Mouse (Mus musculus): Measurements from ENCODE around the gene Haus3. TPM values are rescaled to one million over a fixed set of nuclear protein-coding genes. Genes with fewer than 3 reads are reported as not detected.

Haus3 gene
- total and polyA plus RNA-seq, 2 experiments from 2014 or later, result 7.6 to 10.3 TPM

- Histone ChIP-seq H3K9me3 (ENCODE audit: low read length) (no peaks in the 10 kb centered on the region), H3K27ac (ENCODE audit: low read depth, low read length) (no peak overlapping the region), H3K27me3 (ENCODE audit: insufficient read depth, low read length) (no peaks in the 10 kb centered on the region), H3K4me1 (ENCODE audit: insufficient read depth, low read length) (peaks cover 43% of the 10 kb centered on the region), H3K9ac (replicated peaks; ENCODE audit: low read length, poor library complexity, severe bottlenecking) (peak overlapping the region; percentile 91; the same call in 1 of the 2 replicates), H3K36me3 (ENCODE audit: insufficient read depth, low read length) (peaks cover 16% of the 10 kb centered on the region; the same call in 1 of the 2 replicates), H3K4me2 (ENCODE audit: low read depth, low read length, poor library complexity, severe bottlenecking) (peak overlapping the region; percentile 97), H3K4me3 (ENCODE audit: low read depth, low read length) (peak overlapping the region; percentile 93)
- no peak for TF ChIP-seq CTCF (IDR thresholded peaks at IDR 0.05)
- ATAC-seq (ENCODE audit: low FRiP score) (no peak), DNase-seq (ENCODE audit: low spot score) (no peak)
Measured at GRCm38 (mm10) chr5:34185791-34186190, 16.5 kb upstream of the Haus3 start.

- Histone ChIP-seq H3K36me3 (ENCODE audit: insufficient read depth, low read length) (peaks cover 16% of the 10 kb centered on the region; the same call in 1 of the 2 replicates), H3K4me3 (ENCODE audit: low read depth, low read length) (peak overlapping the region; percentile 3; the same call in 1 of the 2 replicates), H3K9me3 (ENCODE audit: low read length) (no peaks in the 10 kb centered on the region), H3K4me2 (ENCODE audit: low read depth, low read length, poor library complexity, severe bottlenecking) (peak overlapping the region; percentile 97), H3K27me3 (ENCODE audit: insufficient read depth, low read length) (no peaks in the 10 kb centered on the region), H3K9ac (replicated peaks; ENCODE audit: low read length, poor library complexity, severe bottlenecking) (0 out of 2 replicates have a peak overlapping the region, but pooled peaks have one; percentile 91), H3K27ac (ENCODE audit: low read depth, low read length) (no peak overlapping the region), H3K4me1 (ENCODE audit: insufficient read depth, low read length) (peaks cover 43% of the 10 kb centered on the region)
- WGBS, result 80% methylated on average over 1 of the region's 1 CpGs
- DNase-seq (ENCODE audit: low spot score), result no peak
- no peak for ATAC-seq (ENCODE audit: low FRiP score)
- TF ChIP-seq CTCF (IDR thresholded peaks at IDR 0.05), result no peak
Measured at GRCm38 (mm10) chr5:34185051-34185580, 15.8 kb upstream of the Haus3 start.

GRCm38 (mm10) chr5:34183976-34184375 lies 14.6 kb upstream of the Haus3 start:
- no peaks in the 10 kb centered on the region for H3K27me3 ChIP-seq (ENCODE audit: insufficient read depth, low read length)
- H3K4me2 ChIP-seq (ENCODE audit: low read depth, low read length, poor library complexity, severe bottlenecking), result no peak overlapping the region
- no peak overlapping the region for H3K4me3 ChIP-seq (ENCODE audit: low read depth, low read length)
- peaks cover 43% of the 10 kb centered on the region for H3K4me1 ChIP-seq (ENCODE audit: insufficient read depth, low read length)
- H3K9ac ChIP-seq (replicated peaks; ENCODE audit: low read length, poor library complexity, severe bottlenecking), result 0 out of 2 replicates have a peak overlapping the region, but pooled peaks have one; percentile 15
- no peak for TF ChIP-seq CTCF (IDR thresholded peaks at IDR 0.05)
- 89% methylated on average over 3 of the region's 3 CpGs for WGBS
- H3K27ac ChIP-seq (ENCODE audit: low read depth, low read length), result no peak overlapping the region
- DNase-seq (ENCODE audit: low spot score) (no peak), ATAC-seq (ENCODE audit: low FRiP score) (no peak)
- H3K9me3 ChIP-seq (ENCODE audit: low read length), result no peaks in the 10 kb centered on the region
- H3K36me3 ChIP-seq (ENCODE audit: insufficient read depth, low read length), result peaks cover 16% of the 10 kb centered on the region; the same call in 1 of the 2 replicates

GRCm38 (mm10) chr5:34183156-34183880 lies 14.0 kb upstream of the Haus3 start:
- no peaks in the 10 kb centered on the region for H3K27me3 ChIP-seq (ENCODE audit: insufficient read depth, low read length)
- peaks cover 19% of the 10 kb centered on the region; the same call in 1 of the 2 replicates for H3K36me3 ChIP-seq (ENCODE audit: insufficient read depth, low read length)
- H3K9me3 ChIP-seq (ENCODE audit: low read length), result no peaks in the 10 kb centered on the region
- DNase-seq (ENCODE audit: low spot score) (peak; percentile 38), ATAC-seq (ENCODE audit: low FRiP score) (no peak)
- no peak for TF ChIP-seq CTCF (IDR thresholded peaks at IDR 0.05)
- H3K4me1 ChIP-seq (ENCODE audit: insufficient read depth, low read length), result peaks cover 38% of the 10 kb centered on the region
- no peak overlapping the region for H3K4me2 ChIP-seq (ENCODE audit: low read depth, low read length, poor library complexity, severe bottlenecking)
- 0 out of 2 replicates have a peak overlapping the region, but pooled peaks have one; percentile 8 for H3K9ac ChIP-seq (replicated peaks; ENCODE audit: low read length, poor library complexity, severe bottlenecking)
- 70% methylated on average over 5 of the region's 5 CpGs for WGBS
- H3K27ac ChIP-seq (ENCODE audit: low read depth, low read length), result no peak overlapping the region
- no peak overlapping the region for H3K4me3 ChIP-seq (ENCODE audit: low read depth, low read length)

GRCm38 (mm10) chr5:34182486-34182885 lies 13.2 kb upstream of the Haus3 start:
- Histone ChIP-seq H3K4me3 (ENCODE audit: low read depth, low read length) (no peak overlapping the region), H3K27me3 (ENCODE audit: insufficient read depth, low read length) (no peaks in the 10 kb centered on the region), H3K9ac (replicated peaks; ENCODE audit: low read length, poor library complexity, severe bottlenecking) (no peak overlapping the region), H3K36me3 (ENCODE audit: insufficient read depth, low read length) (peaks cover 28% of the 10 kb centered on the region), H3K9me3 (ENCODE audit: low read length) (no peaks in the 10 kb centered on the region), H3K27ac (ENCODE audit: low read depth, low read length) (no peak overlapping the region), H3K4me1 (ENCODE audit: insufficient read depth, low read length) (peaks cover 38% of the 10 kb centered on the region), H3K4me2 (ENCODE audit: low read depth, low read length, poor library complexity, severe bottlenecking) (no peak overlapping the region)
- no peak for TF ChIP-seq CTCF (IDR thresholded peaks at IDR 0.05)
- ATAC-seq (ENCODE audit: low FRiP score) (no peak), DNase-seq (ENCODE audit: low spot score) (no peak)
- WGBS, result 62% methylated on average over 3 of the region's 3 CpGs

GRCm38 (mm10) chr5:34177821-34178220 lies 8.5 kb upstream of the Haus3 start:
- ATAC-seq (ENCODE audit: low FRiP score) (no peak), DNase-seq (ENCODE audit: low spot score) (no peak)
- TF ChIP-seq CTCF (IDR thresholded peaks at IDR 0.05), result no peak
- Histone ChIP-seq H3K27ac (ENCODE audit: low read depth, low read length) (no peak overlapping the region), H3K9me3 (ENCODE audit: low read length) (no peaks in the 10 kb centered on the region), H3K4me3 (ENCODE audit: low read depth, low read length) (no peak overlapping the region), H3K27me3 (ENCODE audit: insufficient read depth, low read length) (no peaks in the 10 kb centered on the region), H3K36me3 (ENCODE audit: insufficient read depth, low read length) (peaks cover 57% of the 10 kb centered on the region), H3K4me1 (ENCODE audit: insufficient read depth, low read length) (peaks cover 3% of the 10 kb centered on the region; the same call in 1 of the 2 replicates), H3K4me2 (ENCODE audit: low read depth, low read length, poor library complexity, severe bottlenecking) (no peak overlapping the region), H3K9ac (replicated peaks; ENCODE audit: low read length, poor library complexity, severe bottlenecking) (no peak overlapping the region)
- 94% methylated on average over 4 of the region's 4 CpGs for WGBS
